Mouse (Mus musculus): Measurements from ENCODE around the gene Ccr8.
A peak's percentile ranks its signal among the peaks of the same experiment; 100 is the strongest.

The Ccr8 gene

GRCm38 (mm10) chr9:120091696-120092238 is at the start of gene Ccr8:
Gene Ccr8 (plus strand): TSS chr9:120092114.
- DNase-seq (ENCODE audit: low spot score) = no peak

GRCm38 (mm10) chr9:120043115-120043514 is 48.8 kb upstream of the Ccr8 start:
- no peak for DNase-seq (ENCODE audit: low spot score)

DNA sequence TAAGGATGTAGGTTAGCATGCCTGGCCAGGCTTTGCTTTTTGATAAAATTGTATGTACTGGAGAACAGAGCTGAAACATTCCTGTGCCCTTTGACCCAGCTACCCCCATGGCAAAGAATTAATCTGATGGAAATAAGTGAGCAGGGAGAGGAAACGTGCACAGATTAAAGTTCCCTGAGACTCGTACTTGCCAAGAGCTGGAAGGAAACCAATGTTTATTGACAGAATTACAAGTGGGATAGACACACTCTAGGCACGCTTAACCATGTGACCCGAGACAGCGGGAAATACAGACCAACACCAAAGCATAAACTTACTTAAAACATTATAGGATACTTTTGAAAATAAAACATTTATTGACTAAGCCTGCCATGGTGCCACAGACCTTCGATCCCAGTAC is 43.4 kb upstream of the Ccr8 start:
- DNase-seq (ENCODE audit: low spot score) = no peak

- DNase-seq (ENCODE audit: low spot score) = no peak
These were observed 42.5 kb upstream of the Ccr8 start for GRCm38 (mm10) chr9:120049407-120049806.

DNA sequence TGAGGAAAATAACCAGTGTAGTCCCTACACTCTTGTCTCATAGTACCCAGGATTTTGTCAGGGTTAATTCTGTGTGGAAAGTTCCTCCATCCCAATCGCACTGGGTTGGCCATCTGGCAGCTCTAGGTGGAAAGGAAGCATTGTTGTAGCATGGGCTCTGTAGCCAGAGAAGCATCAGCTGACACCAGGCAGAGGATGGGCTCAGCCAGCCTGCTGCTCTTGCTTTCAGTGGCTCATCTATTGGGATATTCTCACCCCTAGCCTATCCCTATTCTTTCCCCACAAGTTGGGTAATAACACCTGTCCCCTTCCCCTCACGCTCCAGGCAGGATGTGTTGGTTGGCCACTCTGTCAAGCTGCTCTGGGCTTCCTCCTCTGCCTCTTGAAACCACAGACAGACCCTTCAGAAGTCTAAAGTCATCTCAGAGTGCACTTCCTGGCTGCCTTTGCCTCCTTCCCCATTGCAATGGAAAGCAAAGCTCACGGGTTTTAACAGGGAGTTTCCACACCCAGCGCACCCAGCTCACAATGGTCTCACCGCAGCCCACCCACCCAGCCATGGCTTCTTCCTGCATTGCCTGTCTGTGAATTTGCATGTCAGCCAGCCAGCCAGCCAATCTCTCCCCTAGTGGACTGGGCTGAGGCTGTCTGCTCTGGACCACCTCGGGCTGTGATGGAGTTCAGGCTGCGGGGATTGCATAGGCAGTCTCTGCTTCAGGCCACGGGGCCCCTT is 37.2 kb upstream of the Ccr8 start:
- no peak for DNase-seq (ENCODE audit: low spot score)

DNA sequence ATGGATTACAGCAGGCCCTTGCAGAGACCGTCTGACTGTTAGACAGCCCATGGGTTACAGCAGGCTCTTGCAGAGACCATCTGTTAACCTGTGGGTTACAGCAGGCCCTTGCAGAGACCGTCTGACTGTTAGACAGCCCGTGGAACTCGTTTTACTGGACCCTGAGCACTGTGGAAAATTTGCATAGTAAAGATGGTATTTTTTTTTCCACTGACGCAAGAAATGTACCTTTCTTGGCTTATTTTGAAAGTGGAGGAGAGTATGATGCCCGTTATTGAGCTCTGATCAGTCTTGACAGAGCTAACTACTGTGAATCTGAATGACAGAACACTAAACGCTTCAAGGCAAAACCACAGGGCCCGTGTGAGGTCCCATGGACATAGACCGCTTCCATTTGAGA is 35.7 kb upstream of the Ccr8 start:
- no peak for DNase-seq (ENCODE audit: low spot score)

DNA sequence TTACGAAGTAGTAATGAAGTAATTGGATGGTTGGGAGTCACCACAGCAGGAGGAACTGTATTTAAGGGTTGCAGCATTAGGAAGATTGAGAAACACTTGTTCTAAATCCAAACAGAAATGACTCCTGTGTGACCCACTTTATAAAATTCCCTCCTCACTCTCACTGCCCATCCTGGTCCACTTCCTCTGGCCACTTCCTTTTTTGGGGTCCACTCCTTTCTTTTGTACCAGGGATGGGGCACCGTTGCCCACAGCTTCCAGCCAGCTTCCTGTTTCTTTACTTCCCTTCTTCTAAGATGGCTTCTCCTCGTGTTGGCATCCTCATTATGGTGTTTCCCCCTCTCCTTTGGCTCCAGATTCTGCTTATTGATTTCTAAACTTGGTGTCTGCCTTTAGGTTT is 33.2 kb upstream of the Ccr8 start:
- DNase-seq (ENCODE audit: low spot score) = no peak

GRCm38 (mm10) chr9:120064317-120064716 is 27.6 kb upstream of the Ccr8 start:
- DNase-seq (ENCODE audit: low spot score) = no peak

- no peak for DNase-seq (ENCODE audit: low spot score)
These were observed 24.3 kb upstream of the Ccr8 start for GRCm38 (mm10) chr9:120067609-120068008.

GRCm38 (mm10) chr9:120068047-120068446 is 23.9 kb upstream of the Ccr8 start:
- DNase-seq (ENCODE audit: low spot score) = no peak

DNA sequence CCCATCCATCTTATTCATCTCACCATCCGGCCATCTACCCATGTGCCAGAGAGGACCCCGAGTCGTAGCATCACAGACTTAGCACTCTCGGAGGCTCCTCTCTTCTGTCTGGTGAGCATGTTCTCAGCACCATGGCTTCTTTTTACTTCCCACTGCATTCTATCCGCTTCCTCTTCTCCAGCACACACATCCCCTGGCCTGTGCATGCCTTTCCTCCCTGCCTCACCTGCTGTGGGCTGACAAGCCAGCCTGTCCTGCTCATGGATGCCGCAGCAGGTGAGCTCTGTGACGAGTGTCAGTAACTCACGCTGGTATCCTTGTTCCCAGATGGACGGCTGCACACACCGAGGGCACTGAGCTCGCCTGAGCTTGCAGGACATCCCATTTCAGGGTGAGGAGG is 22.1 kb upstream of the Ccr8 start, which contains the start of gene Cx3cr1:
Gene Cx3cr1, minus strand, starts transcription at position 101 of the 400 bp plus-strand sequence.
- DNase-seq (ENCODE audit: low spot score) = no peak

- DNase-seq (ENCODE audit: low spot score) = no peak
These were observed 20.7 kb upstream of the Ccr8 start for GRCm38 (mm10) chr9:120071251-120071650.

DNA sequence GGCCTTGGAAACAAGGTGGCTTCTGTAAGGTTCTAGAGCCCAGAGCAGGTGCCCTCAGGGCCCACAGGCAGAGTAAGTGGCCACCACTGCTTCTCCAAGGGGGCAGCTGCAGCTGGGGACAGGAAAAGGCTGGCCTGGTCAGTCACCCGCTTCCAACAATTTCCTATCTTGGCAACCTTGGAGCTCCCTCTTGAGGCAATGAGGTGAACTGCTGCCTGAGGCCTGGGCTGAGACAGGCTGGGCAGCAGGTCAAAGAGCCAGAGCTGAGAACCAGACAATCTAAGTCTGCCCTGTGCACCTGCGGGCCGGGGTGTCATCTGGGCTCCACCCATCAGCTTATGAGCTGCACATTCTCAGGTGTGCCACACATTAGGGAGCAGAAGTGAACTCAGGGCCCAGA is 18.7 kb upstream of the Ccr8 start:
- DNase-seq (ENCODE audit: low spot score) = peak; percentile 77

DNA sequence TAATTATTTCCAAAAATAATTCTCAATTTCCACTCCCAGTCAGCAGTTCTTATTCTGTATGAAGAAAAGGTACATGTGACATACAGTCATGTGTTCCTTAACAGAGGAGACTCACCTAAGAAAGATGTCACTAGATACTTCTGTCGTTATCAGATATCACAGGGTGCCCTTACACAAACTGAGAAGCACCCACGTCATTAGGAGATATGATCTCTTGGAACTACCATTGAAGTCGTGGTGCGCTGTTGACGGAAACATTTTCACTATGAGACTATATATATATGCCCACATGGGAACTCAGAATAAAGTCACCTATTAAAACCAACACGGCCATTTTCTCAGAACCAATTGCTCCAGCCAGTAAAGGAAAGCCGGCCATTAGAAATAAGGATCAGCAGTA is 17.4 kb upstream of the Ccr8 start:
- no peak for DNase-seq (ENCODE audit: low spot score)

GRCm38 (mm10) chr9:120078241-120078640 is 13.7 kb upstream of the Ccr8 start:
- DNase-seq (ENCODE audit: low spot score) = no peak

DNA sequence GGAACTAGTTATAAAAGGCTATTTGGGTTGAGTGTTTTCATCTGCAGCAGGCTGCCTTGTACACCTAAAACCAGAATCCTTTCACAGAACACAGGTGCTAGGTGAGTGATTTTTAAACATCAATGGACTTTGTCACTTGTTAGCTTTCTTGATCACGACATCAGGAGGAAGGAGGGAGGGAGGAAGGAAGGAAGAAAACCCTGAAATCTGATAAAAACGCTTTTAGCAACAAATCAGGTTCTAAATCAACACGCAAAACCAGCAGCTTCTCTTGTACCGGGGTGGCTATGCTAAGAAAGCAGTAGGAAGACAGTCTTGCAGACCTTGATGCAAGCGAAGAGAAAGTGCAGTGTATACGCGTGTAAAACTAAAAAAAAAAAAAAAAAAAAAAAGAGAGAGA is 12.0 kb upstream of the Ccr8 start:
- no peak for DNase-seq (ENCODE audit: low spot score)

DNA sequence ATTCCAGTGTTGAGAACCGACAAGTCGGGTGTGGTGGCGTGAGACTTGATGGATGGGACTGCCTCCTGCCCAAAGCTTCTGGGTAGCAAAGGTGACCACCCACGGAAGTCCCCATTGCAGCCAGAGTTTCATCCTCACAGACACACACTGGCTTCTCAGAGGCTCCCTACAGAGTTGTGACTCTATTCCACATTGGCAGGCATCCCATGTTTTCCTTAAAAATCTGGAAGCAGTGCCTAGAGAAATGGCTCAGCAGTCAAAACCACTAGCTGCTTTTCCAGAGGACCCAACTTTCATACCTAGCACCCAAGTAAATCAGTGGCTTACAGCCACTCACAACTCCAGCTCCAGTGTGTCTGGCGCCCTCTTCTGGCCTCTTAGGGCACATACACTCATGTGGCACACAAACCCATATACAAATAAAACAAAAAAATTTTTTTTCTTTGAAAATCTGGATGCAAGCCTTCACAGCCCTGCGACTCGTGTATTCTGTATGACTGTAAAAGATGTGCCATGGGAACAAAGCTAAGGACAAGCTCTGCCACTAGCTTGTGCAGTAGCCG is 11.3 kb upstream of the Ccr8 start:
- no peak for DNase-seq (ENCODE audit: low spot score)

GRCm38 (mm10) chr9:120081247-120081646 is 10.7 kb upstream of the Ccr8 start:
- DNase-seq (ENCODE audit: low spot score) = no peak

DNA sequence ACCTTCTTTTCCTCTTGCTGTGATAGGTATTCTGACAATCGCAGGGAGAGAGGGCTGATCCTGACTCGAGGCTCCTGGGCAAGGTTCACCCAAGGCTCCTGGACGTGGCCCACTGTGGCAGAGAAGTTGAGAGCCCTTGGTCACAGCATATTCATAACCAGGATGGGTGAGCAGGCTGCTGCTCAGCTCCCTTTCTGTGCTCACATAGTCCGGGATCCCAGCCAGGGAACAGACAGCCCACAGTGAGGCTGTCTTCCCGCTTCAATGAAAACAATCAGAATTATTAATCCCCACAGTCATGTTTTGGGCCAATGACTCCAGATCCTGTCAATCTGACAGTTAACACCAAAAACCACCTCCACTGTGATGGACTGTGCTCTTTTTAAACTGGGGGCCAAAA is 9.9 kb upstream of the Ccr8 start:
- DNase-seq (ENCODE audit: low spot score) = no peak

- no peak for DNase-seq (ENCODE audit: low spot score)
These were observed 9.2 kb upstream of the Ccr8 start for GRCm38 (mm10) chr9:120082691-120083090.

- DNase-seq (ENCODE audit: low spot score) = no peak
These were observed 8.6 kb upstream of the Ccr8 start for GRCm38 (mm10) chr9:120083158-120083894.

GRCm38 (mm10) chr9:120084406-120084805 is 7.5 kb upstream of the Ccr8 start:
- DNase-seq (ENCODE audit: low spot score) = no peak

DNA sequence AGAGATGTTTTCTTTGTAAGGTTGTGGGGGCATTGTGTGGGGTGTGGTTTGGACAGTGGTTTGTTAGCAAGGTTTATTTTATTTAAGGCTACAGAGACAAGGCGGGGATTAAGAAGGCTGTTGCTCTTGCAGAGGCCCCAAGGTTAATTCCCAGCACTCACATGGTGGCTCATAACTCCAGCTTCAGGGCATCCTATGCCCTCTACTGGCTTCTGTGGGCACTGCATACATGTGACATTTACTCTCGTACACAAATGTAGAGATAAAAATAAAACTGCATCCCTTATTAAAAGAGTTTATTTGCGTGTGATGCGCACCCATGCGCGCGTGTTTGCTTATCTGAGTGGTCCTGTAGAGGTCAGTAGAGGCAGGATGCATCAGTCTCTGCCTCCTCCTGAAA is 2.8 kb upstream of the Ccr8 start:
- no peak for DNase-seq (ENCODE audit: low spot score)

Data from yolk sac, embryonic 10.5 days (tissue).